Mouse (Mus musculus): ENCODE measurements around the gene Emid1. TPM values are rescaled to one million over a fixed set of nuclear protein-coding genes. Genes with fewer than 3 reads are reported as not detected.

Emid1 gene
- polyA plus RNA-seq, 1 experiment from 2014 or later = 7.9 TPM

DNA sequence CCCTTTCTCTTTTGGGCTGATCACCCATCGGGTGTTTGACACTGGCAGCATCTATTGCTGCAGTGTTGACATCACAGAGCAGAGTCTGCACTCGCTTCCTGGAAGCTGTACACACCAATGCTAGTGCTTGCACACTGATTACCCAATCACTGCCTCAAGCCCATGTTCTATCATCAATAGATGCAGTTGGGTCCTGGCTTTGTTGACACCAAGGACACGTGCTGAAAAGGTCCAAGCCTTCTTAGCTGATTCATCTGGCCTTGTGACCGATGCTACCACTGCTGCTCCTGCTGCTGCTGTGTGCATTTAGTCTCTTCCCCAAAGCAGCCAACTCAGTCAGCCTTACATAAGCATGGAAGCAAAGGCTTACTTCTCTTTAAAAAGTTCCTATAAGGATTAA is 36.1 kb upstream of the Emid1 start:
- H3K27ac ChIP-seq (replicated peaks; ENCODE audit: low read depth, low read length) = no peak overlapping the region
- no peaks in the 10 kb centered on the region for H3K9me3 ChIP-seq (ENCODE audit: control insufficient read depth, low read length)
- no peak overlapping the region for H3K4me3 ChIP-seq (replicated peaks; ENCODE audit: low read depth, low read length)
- ATAC-seq (ENCODE audit: low FRiP score, low TSS enrichment) (no peak), DNase-seq (no peak)
- no peak overlapping the region for H3K4me2 ChIP-seq (ENCODE audit: low read length)
- H3K36me3 ChIP-seq (ENCODE audit: control insufficient read depth, insufficient read depth, low read length) = no peaks in the 10 kb centered on the region
- WGBS = 95% methylated on average over 4 of the region's 4 CpGs
- H3K27me3 ChIP-seq (ENCODE audit: control insufficient read depth, insufficient read depth, low read length) = no peaks in the 10 kb centered on the region
- H3K4me1 ChIP-seq (ENCODE audit: control insufficient read depth, insufficient read depth, low read length) = 0 out of 2 replicates have a peak, but pooled peaks cover 9% of the 10 kb centered on the region
- no peak overlapping the region for H3K9ac ChIP-seq (replicated peaks; ENCODE audit: low read length)

DNA sequence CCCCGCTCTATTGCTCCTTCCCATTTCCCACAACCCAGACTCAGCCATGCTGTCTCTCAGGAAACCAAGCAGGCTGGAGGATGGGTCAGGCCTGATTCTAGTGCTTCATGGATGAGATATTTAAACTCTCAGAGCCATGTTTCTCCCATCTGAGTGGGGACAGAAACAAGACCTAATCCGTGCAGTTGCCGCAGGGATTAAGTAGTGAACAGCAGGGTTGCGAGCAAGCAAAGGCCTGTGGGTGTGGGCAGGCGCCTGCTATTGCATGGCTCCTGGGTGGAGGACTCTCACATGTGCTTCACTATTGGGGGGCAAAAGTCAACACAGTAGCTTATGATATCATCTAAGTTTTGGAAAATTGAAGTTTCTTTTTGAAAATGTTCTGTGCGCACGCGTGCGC is 32.8 kb upstream of the Emid1 start:
- no peak for DNase-seq
- 63% methylated on average over 9 of the region's 9 CpGs for WGBS
- H3K9me3 ChIP-seq (ENCODE audit: control insufficient read depth, low read length) = no peaks in the 10 kb centered on the region

DNA sequence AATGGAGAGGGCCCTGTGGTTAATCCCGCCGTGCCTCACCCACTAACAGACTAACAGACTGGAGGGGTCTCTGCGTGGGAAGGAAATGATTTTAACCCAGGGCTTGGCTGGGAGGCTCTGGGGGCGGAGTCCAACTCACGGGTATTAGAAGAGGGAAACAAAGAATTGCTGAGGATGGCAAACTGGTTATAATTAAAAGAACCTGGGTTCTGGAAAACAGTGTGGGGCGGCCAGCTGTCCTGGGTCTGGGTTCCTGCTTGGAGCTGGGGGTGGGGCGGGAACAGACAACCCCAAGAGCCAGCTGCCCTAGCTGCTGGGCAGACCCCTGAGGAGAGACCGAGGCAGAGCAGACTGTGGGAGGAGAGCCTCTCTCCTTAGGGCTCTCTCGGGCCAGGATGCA is 32.2 kb upstream of the Emid1 start:
- Histone ChIP-seq H3K9me3 (ENCODE audit: control insufficient read depth, low read length) (no peaks in the 10 kb centered on the region), H3K27ac (replicated peaks; ENCODE audit: low read depth, low read length) (no peak overlapping the region), H3K4me2 (ENCODE audit: low read length) (no peak overlapping the region), H3K4me3 (replicated peaks; ENCODE audit: low read depth, low read length) (no peak overlapping the region), H3K4me1 (ENCODE audit: control insufficient read depth, insufficient read depth, low read length) (0 out of 2 replicates have a peak, but pooled peaks cover 4% of the 10 kb centered on the region), H3K9ac (replicated peaks; ENCODE audit: low read length) (no peak overlapping the region), H3K27me3 (ENCODE audit: control insufficient read depth, insufficient read depth, low read length) (no peaks in the 10 kb centered on the region), H3K36me3 (ENCODE audit: control insufficient read depth, insufficient read depth, low read length) (no peaks in the 10 kb centered on the region)
- DNase-seq (no peak), ATAC-seq (ENCODE audit: low FRiP score, low TSS enrichment) (0 out of 2 replicates have a peak, but pooled peaks have one; percentile 50)
- WGBS = 18% methylated on average over 9 of the region's 9 CpGs

More for the DNA sequence above, 32.8 kb upstream of the Emid1 start:
- H3K9ac ChIP-seq (replicated peaks; ENCODE audit: low read length) = no peak overlapping the region
- no peak overlapping the region for H3K4me2 ChIP-seq (ENCODE audit: low read length)
- 0 out of 2 replicates have a peak, but pooled peaks cover 9% of the 10 kb centered on the region for H3K4me1 ChIP-seq (ENCODE audit: control insufficient read depth, insufficient read depth, low read length)
- no peak for ATAC-seq (ENCODE audit: low FRiP score, low TSS enrichment)
- no peaks in the 10 kb centered on the region for H3K27me3 ChIP-seq (ENCODE audit: control insufficient read depth, insufficient read depth, low read length)
- no peak overlapping the region for H3K27ac ChIP-seq (replicated peaks; ENCODE audit: low read depth, low read length)
- H3K36me3 ChIP-seq (ENCODE audit: control insufficient read depth, insufficient read depth, low read length) = no peaks in the 10 kb centered on the region
- H3K4me3 ChIP-seq (replicated peaks; ENCODE audit: low read depth, low read length) = no peak overlapping the region

DNA sequence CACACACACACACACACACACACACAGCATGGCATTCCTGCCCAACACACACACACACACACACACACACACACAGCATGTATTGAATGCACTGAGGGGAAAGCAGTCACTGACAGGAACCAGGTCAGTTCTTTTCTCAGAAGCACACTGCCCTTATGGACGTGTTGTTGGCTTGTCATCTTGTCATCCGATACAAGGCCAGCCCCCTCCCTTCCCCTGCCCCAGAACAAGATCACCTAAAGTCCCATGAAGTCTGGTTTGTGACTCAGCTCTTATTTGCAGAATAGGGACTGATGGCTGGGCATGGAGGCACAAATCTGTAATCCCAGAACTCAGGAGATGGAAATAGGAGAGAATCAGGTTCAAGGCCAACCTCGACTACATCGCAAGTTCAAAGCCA is 30.8 kb upstream of the Emid1 start:
- WGBS = 69% methylated on average over 4 of the region's 4 CpGs
- H3K27ac ChIP-seq (replicated peaks; ENCODE audit: low read depth, low read length) = no peak overlapping the region
- DNase-seq = no peak
- no peak overlapping the region for H3K4me3 ChIP-seq (replicated peaks; ENCODE audit: low read depth, low read length)
- no peak overlapping the region for H3K9ac ChIP-seq (replicated peaks; ENCODE audit: low read length)
- H3K9me3 ChIP-seq (ENCODE audit: control insufficient read depth, low read length) = no peaks in the 10 kb centered on the region
- no peaks in the 10 kb centered on the region for H3K36me3 ChIP-seq (ENCODE audit: control insufficient read depth, insufficient read depth, low read length)
- no peak for ATAC-seq (ENCODE audit: low FRiP score, low TSS enrichment)
- H3K27me3 ChIP-seq (ENCODE audit: control insufficient read depth, insufficient read depth, low read length) = no peaks in the 10 kb centered on the region
- no peak overlapping the region for H3K4me2 ChIP-seq (ENCODE audit: low read length)
- 0 out of 2 replicates have a peak, but pooled peaks cover 3% of the 10 kb centered on the region for H3K4me1 ChIP-seq (ENCODE audit: control insufficient read depth, insufficient read depth, low read length)

DNA sequence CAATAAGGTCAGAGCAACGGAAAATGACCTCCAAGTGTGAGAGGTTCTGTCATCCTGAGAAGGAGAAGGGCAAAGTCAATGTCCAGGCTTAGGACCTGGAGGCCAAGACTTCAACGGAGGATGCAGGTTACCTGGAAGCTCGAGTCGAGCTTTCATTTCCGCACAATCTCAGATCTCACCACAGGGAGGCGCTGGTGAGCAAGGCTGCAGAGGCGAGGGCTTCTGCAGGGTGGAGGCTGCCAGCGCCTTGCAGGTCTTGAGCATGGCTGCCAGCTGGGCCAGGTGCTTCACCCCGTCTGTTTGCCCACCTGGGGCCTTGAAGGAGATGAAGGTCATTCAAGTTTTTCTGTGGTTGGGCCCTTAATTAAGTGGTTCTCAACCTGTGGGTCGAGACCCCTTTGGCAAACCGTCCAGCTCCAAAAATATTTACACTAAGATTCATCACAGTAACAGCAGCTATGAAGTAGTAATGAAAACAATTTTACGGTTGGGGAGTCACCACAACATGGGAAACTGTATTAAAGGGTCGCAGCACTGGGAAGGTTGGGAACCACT is 29.9 kb upstream of the Emid1 start:
- 23% methylated on average over 13 of the region's 13 CpGs for WGBS
- Histone ChIP-seq H3K9me3 (ENCODE audit: control insufficient read depth, low read length) (no peaks in the 10 kb centered on the region), H3K4me1 (ENCODE audit: control insufficient read depth, insufficient read depth, low read length) (0 out of 2 replicates have a peak, but pooled peaks cover 3% of the 10 kb centered on the region), H3K4me2 (ENCODE audit: low read length) (no peak overlapping the region), H3K36me3 (ENCODE audit: control insufficient read depth, insufficient read depth, low read length) (no peaks in the 10 kb centered on the region), H3K27me3 (ENCODE audit: control insufficient read depth, insufficient read depth, low read length) (no peaks in the 10 kb centered on the region), H3K4me3 (replicated peaks; ENCODE audit: low read depth, low read length) (no peak overlapping the region), H3K9ac (replicated peaks; ENCODE audit: low read length) (no peak overlapping the region), H3K27ac (replicated peaks; ENCODE audit: low read depth, low read length) (no peak overlapping the region)
- DNase-seq (peak; percentile 81), ATAC-seq (ENCODE audit: low FRiP score, low TSS enrichment) (no peak)

DNA sequence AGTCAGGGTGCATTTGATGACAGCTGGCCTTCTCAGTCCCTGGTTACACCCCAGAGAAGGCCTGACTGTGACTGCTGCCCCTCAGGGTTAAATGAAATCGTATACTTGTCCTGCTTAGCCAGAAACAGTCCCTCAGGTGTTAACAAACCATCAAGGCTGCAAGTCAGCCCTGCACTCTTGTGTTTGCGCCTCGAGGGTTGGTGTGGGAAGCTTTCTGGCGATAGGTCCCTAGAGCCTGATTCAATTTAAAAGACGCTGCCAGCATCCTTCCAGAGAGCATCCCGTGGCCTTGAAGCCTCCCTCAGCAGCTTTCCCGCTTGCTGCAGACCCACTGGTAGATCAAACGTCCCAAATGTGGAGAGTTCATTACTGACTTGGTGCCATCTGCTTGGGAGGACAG is 27.3 kb upstream of the Emid1 start:
- 38% methylated on average over 8 of the region's 8 CpGs for WGBS
- no peak for ATAC-seq (ENCODE audit: low FRiP score, low TSS enrichment)
- H3K9ac ChIP-seq (replicated peaks; ENCODE audit: low read length) = no peak overlapping the region

DNA sequence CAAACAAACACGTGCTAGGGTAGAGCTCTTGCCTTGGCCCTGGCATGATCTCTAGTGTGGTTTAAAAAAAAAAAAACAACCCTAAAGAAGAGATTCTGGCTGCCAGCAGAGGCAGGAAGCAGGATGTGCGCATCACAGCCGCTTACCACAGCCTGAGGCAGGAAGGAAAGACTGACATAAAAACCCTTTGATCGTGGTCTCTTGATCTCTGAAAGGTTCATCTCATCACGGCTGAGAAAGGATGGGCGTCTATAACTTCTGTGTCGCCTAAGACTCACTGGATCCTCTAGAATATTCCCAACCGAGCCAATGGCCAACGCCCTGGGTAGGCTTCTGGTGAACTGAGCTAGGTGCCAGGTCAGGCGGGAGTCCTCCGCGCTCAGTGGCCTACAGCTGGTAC is 25.1 kb upstream of the Emid1 start:
- H3K4me2 ChIP-seq (ENCODE audit: low read length) = no peak overlapping the region
- no peaks in the 10 kb centered on the region for H3K9me3 ChIP-seq (ENCODE audit: control insufficient read depth, low read length)
- no peak overlapping the region for H3K27ac ChIP-seq (replicated peaks; ENCODE audit: low read depth, low read length)
- no peak overlapping the region for H3K4me3 ChIP-seq (replicated peaks; ENCODE audit: low read depth, low read length)
- ATAC-seq (ENCODE audit: low FRiP score, low TSS enrichment) (no peak), DNase-seq (no peak)
- WGBS = 87% methylated on average over 12 of the region's 12 CpGs
- H3K27me3 ChIP-seq (ENCODE audit: control insufficient read depth, insufficient read depth, low read length) = no peaks in the 10 kb centered on the region
- H3K4me1 ChIP-seq (ENCODE audit: control insufficient read depth, insufficient read depth, low read length) = no peaks in the 10 kb centered on the region
- no peak overlapping the region for H3K9ac ChIP-seq (replicated peaks; ENCODE audit: low read length)
- H3K36me3 ChIP-seq (ENCODE audit: control insufficient read depth, insufficient read depth, low read length) = no peaks in the 10 kb centered on the region

More for the DNA sequence above, 27.3 kb upstream of the Emid1 start:
- Histone ChIP-seq H3K4me3 (replicated peaks; ENCODE audit: low read depth, low read length) (no peak overlapping the region), H3K27me3 (ENCODE audit: control insufficient read depth, insufficient read depth, low read length) (no peaks in the 10 kb centered on the region), H3K4me2 (ENCODE audit: low read length) (no peak overlapping the region), H3K4me1 (ENCODE audit: control insufficient read depth, insufficient read depth, low read length) (no peaks in the 10 kb centered on the region), H3K36me3 (ENCODE audit: control insufficient read depth, insufficient read depth, low read length) (no peaks in the 10 kb centered on the region), H3K9me3 (ENCODE audit: control insufficient read depth, low read length) (no peaks in the 10 kb centered on the region), H3K27ac (replicated peaks; ENCODE audit: low read depth, low read length) (no peak overlapping the region)
- DNase-seq = peak; percentile 37

DNA sequence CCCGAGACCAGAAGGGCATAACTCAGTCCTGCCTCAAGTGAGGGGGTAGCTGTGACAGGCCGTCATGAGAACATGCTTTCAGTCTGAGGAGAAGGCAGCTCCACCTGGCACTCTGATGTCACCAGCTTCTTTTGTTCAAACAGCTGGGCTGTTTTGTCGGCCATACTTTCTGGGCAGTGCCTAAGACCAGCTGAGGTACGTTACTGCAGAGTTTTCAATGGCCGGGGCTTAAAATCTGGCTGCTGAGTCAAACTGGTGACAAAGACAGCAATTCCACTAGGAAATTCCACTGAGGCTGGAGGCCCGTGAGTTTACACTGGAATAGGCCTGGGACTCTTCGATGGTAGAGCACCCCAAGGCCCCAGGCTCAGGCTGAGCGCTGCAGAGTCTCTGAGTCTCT is 24.6 kb upstream of the Emid1 start:
- no peaks in the 10 kb centered on the region for H3K4me1 ChIP-seq (ENCODE audit: control insufficient read depth, insufficient read depth, low read length)
- ATAC-seq (ENCODE audit: low FRiP score, low TSS enrichment) (no peak), DNase-seq (no peak)
- no peaks in the 10 kb centered on the region for H3K9me3 ChIP-seq (ENCODE audit: control insufficient read depth, low read length)
- H3K4me2 ChIP-seq (ENCODE audit: low read length) = no peak overlapping the region
- no peaks in the 10 kb centered on the region for H3K27me3 ChIP-seq (ENCODE audit: control insufficient read depth, insufficient read depth, low read length)
- no peak overlapping the region for H3K27ac ChIP-seq (replicated peaks; ENCODE audit: low read depth, low read length)
- H3K9ac ChIP-seq (replicated peaks; ENCODE audit: low read length) = no peak overlapping the region
- H3K36me3 ChIP-seq (ENCODE audit: control insufficient read depth, insufficient read depth, low read length) = no peaks in the 10 kb centered on the region
- 71% methylated on average over 8 of the region's 8 CpGs for WGBS
- no peak overlapping the region for H3K4me3 ChIP-seq (replicated peaks; ENCODE audit: low read depth, low read length)

DNA sequence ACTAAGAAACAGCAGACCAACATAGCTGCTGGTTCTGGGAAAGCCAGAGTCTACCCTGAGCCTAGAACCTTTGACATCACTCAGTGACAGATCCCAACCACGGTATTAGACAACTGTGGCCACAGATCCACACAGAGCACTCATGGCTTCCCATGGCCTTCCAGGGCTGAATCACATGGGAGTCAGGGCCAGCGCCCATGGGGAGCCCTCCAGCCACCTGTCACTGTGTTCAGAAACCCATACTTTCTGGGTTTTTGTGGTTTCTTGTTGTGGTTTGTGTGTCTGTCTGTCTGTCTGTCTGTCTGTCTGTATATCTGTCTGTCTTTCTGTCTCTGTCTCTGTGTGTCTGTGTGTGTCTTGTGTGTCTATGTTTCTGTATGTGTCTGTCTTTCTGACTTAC is 23.8 kb upstream of the Emid1 start:
- no peak overlapping the region for H3K9ac ChIP-seq (replicated peaks; ENCODE audit: low read length)
- H3K36me3 ChIP-seq (ENCODE audit: control insufficient read depth, insufficient read depth, low read length) = no peaks in the 10 kb centered on the region
- DNase-seq (no peak), ATAC-seq (ENCODE audit: low FRiP score, low TSS enrichment) (no peak)
- H3K4me1 ChIP-seq (ENCODE audit: control insufficient read depth, insufficient read depth, low read length) = no peaks in the 10 kb centered on the region
- H3K27ac ChIP-seq (replicated peaks; ENCODE audit: low read depth, low read length) = no peak overlapping the region
- no peaks in the 10 kb centered on the region for H3K27me3 ChIP-seq (ENCODE audit: control insufficient read depth, insufficient read depth, low read length)
- no peak overlapping the region for H3K4me3 ChIP-seq (replicated peaks; ENCODE audit: low read depth, low read length)
- WGBS = 87% methylated on average over 2 of the region's 2 CpGs
- H3K4me2 ChIP-seq (ENCODE audit: low read length) = no peak overlapping the region
- H3K9me3 ChIP-seq (ENCODE audit: control insufficient read depth, low read length) = no peaks in the 10 kb centered on the region

Data from midbrain, embryonic 14.5 days (tissue).